In the genomic region with DNA sequence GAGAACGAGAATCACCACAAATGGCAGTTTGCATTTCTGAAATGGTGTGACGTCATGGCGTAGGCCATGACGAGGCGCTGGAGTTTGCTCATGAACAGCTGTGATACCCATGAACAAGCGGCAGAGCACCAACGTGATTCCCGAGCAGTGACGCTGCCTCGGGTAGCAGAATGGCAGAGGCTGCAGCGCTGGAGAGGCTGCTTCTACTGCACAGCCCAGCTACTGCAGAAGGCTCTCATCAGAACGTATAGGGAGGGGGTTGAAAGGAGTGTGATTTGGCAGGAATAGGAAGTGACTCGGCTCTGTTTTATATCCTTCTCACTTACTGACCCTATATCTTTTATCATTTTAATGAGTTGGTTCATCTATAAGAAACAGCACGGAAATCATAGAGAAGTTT, we compare ENCODE assay signal across 14 mouse cellular contexts. TPM values are rescaled to one million over a fixed set of nuclear protein-coding genes. Genes with fewer than 3 reads are reported as not detected.
A peak's percentile ranks its signal among the peaks of the same experiment; 100 is the strongest.
DNase-seq lines count a peak whose midpoint lies in the region; ATAC-seq and TF ChIP-seq lines count a peak whose summit lies in the region.
"Had no signal": no experiment of that assay in that cellular context is flagged by ENCODE, and none has a peak within 500 bp of the region (broad histone marks: within the 10 kb centered on the region; RNA-seq: fewer than 3 reads in every experiment).

No protein-coding gene starts in this region.

- 57% methylated on average over 14 of the region's 14 CpGs for WGBS in kidney, postnatal 0 days
- 85% methylated on average over 14 of the region's 14 CpGs for WGBS in small intestine, adult 2 months

- H3K9ac ChIP-seq in kidney, postnatal 0 days (ENCODE audit: low read depth, low read length) = no peak overlapping the region

- H3K4me3 ChIP-seq in kidney, postnatal 0 days (replicated peaks; ENCODE audit: low read depth, low read length) = 0 out of 2 replicates have a peak overlapping the region, but pooled peaks have one; percentile 3
- peak overlapping the region; percentile 28 for H3K4me3 ChIP-seq in small intestine, adult 2 months (ENCODE audit: low read depth, low read length)
- H3K4me3 ChIP-seq: left cerebral cortex, adult 2 months had no signal

- no peaks in the 10 kb centered on the region for H3K36me3 ChIP-seq in kidney, postnatal 0 days (ENCODE audit: insufficient read depth, low read length)
- H3K36me3 ChIP-seq in small intestine, adult 2 months (ENCODE audit: control insufficient read depth, insufficient read depth, low read length) = peaks cover 74% of the 10 kb centered on the region

- peak; percentile 87 for DNase-seq in heart, adult 11 months
- DNase-seq in heart, postnatal 4 days = no peak
- DNase-seq in kidney, postnatal 0 days (ENCODE audit: low spot score) = peak; percentile 64
- no peak for DNase-seq in kidney, postnatal 4 days
- no peak for DNase-seq in right cerebral cortex, adult 2 months (ENCODE audit: low spot score in 2 of 2)
- no peak for DNase-seq in cerebellum, adult 8-10 months
- DNase-seq: kidney, adult 9 months; lung, postnatal 14 days; spleen, adult 18-20 months; thymus, adult 2 months had no signal

- no peaks in the 10 kb centered on the region for H3K9me3 ChIP-seq in kidney, postnatal 0 days (replicated peaks; ENCODE audit: low read length)

- TF ChIP-seq CTCF in kidney, postnatal 0 days (IDR thresholded peaks at IDR 0.05; ENCODE audit: low read depth) = no peak
- TF ChIP-seq CTCF in small intestine, adult 2 months (IDR thresholded peaks at IDR 0.05; ENCODE audit: extremely low read depth, insufficient read length, insufficient replicate concordance, low read depth, low read length) = no peak

- no peak for ATAC-seq in kidney, postnatal 0 days (replicated peaks; ENCODE audit: low FRiP score, low read depth)
- peak; percentile 52; the same call in 1 of the 2 replicates for ATAC-seq in granulocyte monocyte progenitor cell, adult 5-6 weeks (replicated peaks; ENCODE audit: poor library complexity, severe bottlenecking)

- no peaks in the 10 kb centered on the region for H3K27me3 ChIP-seq in kidney, postnatal 0 days (ENCODE audit: insufficient read depth, low read length)
- no peaks in the 10 kb centered on the region for H3K27me3 ChIP-seq in small intestine, adult 2 months (ENCODE audit: control insufficient read depth, insufficient read depth, low read length)

- TF ChIP-seq POLR2A in small intestine, adult 2 months (IDR thresholded peaks at IDR 0.05; ENCODE audit: low read depth, low read length) = no peak

- no peaks in the 10 kb centered on the region for H3K4me1 ChIP-seq in kidney, postnatal 0 days (replicated peaks; ENCODE audit: insufficient read depth, low read length)
- peaks cover 20% of the 10 kb centered on the region for H3K4me1 ChIP-seq in small intestine, adult 2 months (ENCODE audit: control insufficient read depth, insufficient read depth, insufficient read length, low read length)

- H3K4me2 ChIP-seq in kidney, postnatal 0 days (ENCODE audit: low read length) = peak overlapping the region; percentile 21; the same call in 1 of the 2 replicates

- 0 out of 2 replicates have a peak overlapping the region, but pooled peaks have one; percentile 31 for H3K27ac ChIP-seq in kidney, postnatal 0 days
- peak overlapping the region; percentile 35 for H3K27ac ChIP-seq in small intestine, adult 2 months (ENCODE audit: insufficient read depth, low read depth, low read length)
- H3K27ac ChIP-seq: left cerebral cortex, adult 2 months had no signal

RNA-seq across cellular contexts. Expression of gene Trmt10a, which starts 24.4 kb away (rescaled TPM):
- total RNA-seq in heart, postnatal 4 days (2021) = 1 to 10 TPM; 4.4 to 6.1 TPM
- polyA plus RNA-seq in kidney, postnatal 0 days (2015; fragmentation: Nextera tagmentation; extraction: Ambion mirVana) = 9.5 and 13.2 TPM in 2 replicates
- total RNA-seq in granulocyte monocyte progenitor cell, adult 5-6 weeks (2014; fragmentation: Nextera tagmentation) = 3.9 and 9.1 TPM in 2 replicates
- 11.0 and 20.0 TPM in 2 replicates for total RNA-seq in granulocyte monocyte progenitor cell, adult 5-6 weeks (2017)
- polyA plus RNA-seq in small intestine, adult 2 months (2012; rRNA removed) = 0.14 and 0.24 TPM in 2 replicates

RNA-seq across cellular contexts. Expression of gene Mttp, which starts 25.9 kb away (rescaled TPM):
- 1 to 10 TPM; 8.9 to 9.9 TPM for total RNA-seq in heart, postnatal 4 days (2021)
- 6.9 and 7.0 TPM in 2 replicates for polyA plus RNA-seq in kidney, postnatal 0 days (2015; fragmentation: Nextera tagmentation; extraction: Ambion mirVana)
- total RNA-seq in granulocyte monocyte progenitor cell, adult 5-6 weeks (2014; fragmentation: Nextera tagmentation) = 2.2 and 2.5 TPM in 2 replicates
- total RNA-seq in granulocyte monocyte progenitor cell, adult 5-6 weeks (2017) = 2.3 and 4.7 TPM in 2 replicates
- polyA plus RNA-seq in small intestine, adult 2 months (2012; rRNA removed) = 60.5 and 108 TPM in 2 replicates

RNA-seq across cellular contexts. Expression of gene Gm5105, which starts 51.6 kb away (rescaled TPM):
- total RNA-seq in heart, postnatal 4 days (2021) = 1 to 10 TPM in 1 of 2 experiments, under 1 TPM in 1; 0.48 to 1.0 TPM
- polyA plus RNA-seq in kidney, postnatal 0 days (2015; fragmentation: Nextera tagmentation; extraction: Ambion mirVana) = 0.08 and 0.14 TPM in 2 replicates
- not detected in 2 replicates for total RNA-seq in granulocyte monocyte progenitor cell, adult 5-6 weeks (2014; fragmentation: Nextera tagmentation)
- not detected in 2 replicates for total RNA-seq in granulocyte monocyte progenitor cell, adult 5-6 weeks (2017)
- polyA plus RNA-seq in small intestine, adult 2 months (2012; rRNA removed) = 0.10 and 0.19 TPM in 2 replicates
- total RNA-seq: midbrain, postnatal 0 days had no signal
- polyA plus RNA-seq: thymus, adult 2 months had no signal

RNA-seq across cellular contexts. Expression of gene 1110002E22Rik, which starts 54.0 kb away (rescaled TPM):
- 10 to 100 TPM; 56.0 to 60.4 TPM for total RNA-seq in heart, postnatal 4 days (2021)
- 0.13 and 0.18 TPM in 2 replicates for polyA plus RNA-seq in kidney, postnatal 0 days (2015; fragmentation: Nextera tagmentation; extraction: Ambion mirVana)
- total RNA-seq in granulocyte monocyte progenitor cell, adult 5-6 weeks (2014; fragmentation: Nextera tagmentation) = not detected in 2 replicates
- not detected in 2 replicates for total RNA-seq in granulocyte monocyte progenitor cell, adult 5-6 weeks (2017)
- 0.01 and 0.04 TPM in 2 replicates for polyA plus RNA-seq in small intestine, adult 2 months (2012; rRNA removed)

Comparison
In these comparisons a context has a peak if more than half of its experiments do, and no peak if none do; other contexts are left out.
1. DNase-seq: peak in heart, adult 11 months (single experiment) and kidney, postnatal 0 days (single experiment); none in heart, postnatal 4 days (single experiment), kidney, postnatal 4 days (0 of 2), right cerebral cortex, adult 2 months (0 of 2) and cerebellum, adult 8-10 months (single experiment).